Comparison of ENCODE assay signal across 8 mouse cellular contexts in genomic region chr6:47877058-47877457, GRCm38 (mm10). TPM values are rescaled to one million over a fixed set of nuclear protein-coding genes. Genes with fewer than 3 reads are reported as not detected.
DNase-seq lines count a peak whose midpoint lies in the region; ATAC-seq and TF ChIP-seq lines count a peak whose summit lies in the region.

Gene Zfp282 (plus strand): TSS chr6:47877204.

- DNase-seq in adrenal gland, postnatal 10 days = no peak
- no peak for DNase-seq in adrenal gland, adult 2 months
- no peak for DNase-seq in lung, postnatal 10 days
- DNase-seq in hindbrain, postnatal 0 days (ENCODE audit: low spot score) = no peak
- no peak for DNase-seq in midbrain, embryonic 11.5 days (ENCODE audit: low spot score, missing footprints)
- DNase-seq in embryo, embryonic 9.5 days (ENCODE audit: extremely low spot score) = no peak
- no peak for DNase-seq in adipocyte (ENCODE audit: low spot score)

- no peak for TF ChIP-seq CTCF in hindbrain, postnatal 0 days (IDR thresholded peaks at IDR 0.05; ENCODE audit: low read depth)

- peaks cover 16% of the 10 kb centered on the region for H3K4me1 ChIP-seq in lung, embryonic 16.5 days (replicated peaks; ENCODE audit: control insufficient read depth, insufficient read depth, low read length)
- H3K4me1 ChIP-seq in hindbrain, postnatal 0 days (ENCODE audit: insufficient read depth, low read length) = peaks cover 13% of the 10 kb centered on the region
- peaks cover 8% of the 10 kb centered on the region for H3K4me1 ChIP-seq in midbrain, embryonic 11.5 days (ENCODE audit: control insufficient read depth, insufficient read depth, low read length)

- no peaks in the 10 kb centered on the region for H3K9me3 ChIP-seq in lung, embryonic 16.5 days (ENCODE audit: control insufficient read depth, low read length)
- no peaks in the 10 kb centered on the region for H3K9me3 ChIP-seq in hindbrain, postnatal 0 days (ENCODE audit: low read length)
- H3K9me3 ChIP-seq in midbrain, embryonic 11.5 days (ENCODE audit: control insufficient read depth, low read length) = no peaks in the 10 kb centered on the region

- no peak for ATAC-seq in lung, embryonic 16.5 days (ENCODE audit: low read depth)
- ATAC-seq in hindbrain, postnatal 0 days = no peak
- ATAC-seq in midbrain, embryonic 11.5 days (ENCODE audit: low FRiP score) = no peak

- WGBS in lung, embryonic 16.5 days = 4% methylated on average over 9 of the region's 9 CpGs
- 7% methylated on average over 9 of the region's 9 CpGs for WGBS in hindbrain, postnatal 0 days
- WGBS in midbrain, embryonic 11.5 days = 7% methylated on average over 9 of the region's 9 CpGs

- H3K36me3 ChIP-seq in lung, embryonic 16.5 days (ENCODE audit: control insufficient read depth, insufficient read depth, low read length) = peaks cover 17% of the 10 kb centered on the region
- peaks cover 20% of the 10 kb centered on the region; the same call in 1 of the 2 replicates for H3K36me3 ChIP-seq in hindbrain, postnatal 0 days (ENCODE audit: insufficient read depth, low read length)
- peaks cover 5% of the 10 kb centered on the region; the same call in 1 of the 2 replicates for H3K36me3 ChIP-seq in midbrain, embryonic 11.5 days (ENCODE audit: control insufficient read depth, insufficient read depth, low read length)

- peak within 1 kb of the TSS; percentile 91 for H3K4me3 ChIP-seq in lung, embryonic 16.5 days (ENCODE audit: low read length)
- H3K4me3 ChIP-seq in hindbrain, postnatal 0 days (ENCODE audit: low read length) = peak within 1 kb of the TSS; percentile 92
- peak within 1 kb of the TSS; percentile 90 for H3K4me3 ChIP-seq in midbrain, embryonic 11.5 days (ENCODE audit: low read depth, low read length)

- peak within 1 kb of the TSS; percentile 90 for H3K4me2 ChIP-seq in lung, embryonic 16.5 days (ENCODE audit: low read depth, low read length)
- peak within 1 kb of the TSS; percentile 89 for H3K4me2 ChIP-seq in hindbrain, postnatal 0 days (ENCODE audit: low read depth, low read length)
- peak within 1 kb of the TSS; percentile 72 for H3K4me2 ChIP-seq in midbrain, embryonic 11.5 days

- no peaks in the 10 kb centered on the region for H3K27me3 ChIP-seq in lung, embryonic 16.5 days (ENCODE audit: control insufficient read depth, insufficient read depth, low read depth, low read length)
- no peaks in the 10 kb centered on the region for H3K27me3 ChIP-seq in hindbrain, postnatal 0 days (ENCODE audit: insufficient read depth, low read length)
- no peaks in the 10 kb centered on the region for H3K27me3 ChIP-seq in midbrain, embryonic 11.5 days (ENCODE audit: control insufficient read depth, insufficient read depth, low read length)

- peak within 1 kb of the TSS; percentile 98 for H3K27ac ChIP-seq in lung, embryonic 16.5 days (ENCODE audit: low read length)
- peak within 1 kb of the TSS; percentile 97 for H3K27ac ChIP-seq in hindbrain, postnatal 0 days
- peak within 1 kb of the TSS; percentile 95 for H3K27ac ChIP-seq in midbrain, embryonic 11.5 days (ENCODE audit: low read depth, low read length)

- peak within 1 kb of the TSS; percentile 97 for H3K9ac ChIP-seq in lung, embryonic 16.5 days (ENCODE audit: low read length)
- H3K9ac ChIP-seq in hindbrain, postnatal 0 days (replicated peaks; ENCODE audit: low read length) = peak within 1 kb of the TSS; percentile 97
- H3K9ac ChIP-seq in midbrain, embryonic 11.5 days (ENCODE audit: low read length) = peak within 1 kb of the TSS; percentile 97

RNA-seq across cellular contexts. Expression of gene Zfp282, which starts in this region (rescaled TPM):
- 10 to 100 TPM; 12.0 to 13.8 TPM for total RNA-seq in adrenal gland, postnatal 10 days (2021)
- total RNA-seq in adrenal gland, adult 2 months (2021) = 1 to 10 TPM; 7.0 to 9.2 TPM
- polyA plus RNA-seq in adrenal gland, adult 2 months (2012; rRNA removed) = 6.9 and 7.1 TPM in 2 replicates
- 14.3 and 14.9 TPM in 2 replicates for polyA plus RNA-seq in lung, embryonic 16.5 days (2015; fragmentation: Nextera tagmentation; extraction: Ambion mirVana)
- total RNA-seq in hindbrain, postnatal 0 days (2014; rRNA removed) = 41.8 and 43.8 TPM in 2 replicates
- polyA plus RNA-seq in hindbrain, postnatal 0 days (2015; fragmentation: Nextera tagmentation; extraction: Ambion mirVana) = 14.4 and 15.5 TPM in 2 replicates
- 12.6 and 13.6 TPM in 2 replicates for polyA plus RNA-seq in midbrain, embryonic 11.5 days (2014; fragmentation: Nextera tagmentation; extraction: Ambion mirVana)
